Mouse (Mus musculus) thymus, postnatal 25 days (tissue): ENCODE results near the gene Scg3.
A peak's percentile ranks its signal among the peaks of the same experiment; 100 is the strongest.
"Not testable (repeated sequence)": the region's sequence is repeated elsewhere in the genome, so short reads cannot be mapped to it uniquely, and the experiment has no call there.

ENCODE experiments used
- DNase-seq: peaks from one replicate; pipeline ENCODE4 v3.0.0; 2022

Scg3 gene

DNA sequence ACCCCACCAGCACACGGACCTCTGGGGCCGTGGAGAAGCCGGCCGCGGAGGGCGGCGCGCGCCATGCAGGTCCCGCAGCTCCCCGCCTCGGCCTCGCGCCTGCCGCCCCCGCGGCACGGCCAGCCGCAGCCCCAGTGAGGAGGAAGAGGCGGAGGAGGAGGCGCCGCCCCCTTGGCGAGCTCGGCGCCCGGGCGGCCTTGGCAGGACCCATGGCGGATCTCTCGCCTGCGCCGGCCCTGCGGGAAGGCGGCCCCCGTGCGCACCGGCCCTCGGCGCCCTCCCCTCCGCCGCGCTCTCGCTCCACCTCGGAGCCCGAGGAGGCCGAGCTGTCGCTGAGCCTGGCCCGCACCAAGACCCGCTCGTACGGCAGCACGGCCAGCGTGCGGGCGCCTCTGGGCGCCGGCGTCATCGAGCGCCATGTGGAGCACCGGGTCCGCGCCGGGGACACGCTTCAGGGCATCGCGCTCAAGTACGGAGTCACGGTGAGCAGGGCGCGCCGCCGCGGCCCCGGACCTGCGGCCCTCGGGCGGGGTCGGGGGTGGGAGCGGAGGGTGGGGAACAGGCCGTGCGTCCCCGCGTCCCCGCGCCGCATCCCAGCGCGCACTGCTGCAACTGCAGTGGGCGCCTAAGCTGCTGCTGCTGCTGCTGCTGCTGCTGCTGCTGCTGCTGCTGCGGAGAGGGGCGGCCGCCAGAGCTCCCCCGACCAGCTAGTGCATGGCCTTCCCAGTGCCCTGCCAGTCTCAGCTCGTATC is 58.1 kb downstream of the Scg3 start, which contains the start of gene Lysmd2:
Gene Lysmd2, plus strand, starts transcription at position 186 of the 752 bp plus-strand sequence.
- peak; percentile 33 for DNase-seq

DNA sequence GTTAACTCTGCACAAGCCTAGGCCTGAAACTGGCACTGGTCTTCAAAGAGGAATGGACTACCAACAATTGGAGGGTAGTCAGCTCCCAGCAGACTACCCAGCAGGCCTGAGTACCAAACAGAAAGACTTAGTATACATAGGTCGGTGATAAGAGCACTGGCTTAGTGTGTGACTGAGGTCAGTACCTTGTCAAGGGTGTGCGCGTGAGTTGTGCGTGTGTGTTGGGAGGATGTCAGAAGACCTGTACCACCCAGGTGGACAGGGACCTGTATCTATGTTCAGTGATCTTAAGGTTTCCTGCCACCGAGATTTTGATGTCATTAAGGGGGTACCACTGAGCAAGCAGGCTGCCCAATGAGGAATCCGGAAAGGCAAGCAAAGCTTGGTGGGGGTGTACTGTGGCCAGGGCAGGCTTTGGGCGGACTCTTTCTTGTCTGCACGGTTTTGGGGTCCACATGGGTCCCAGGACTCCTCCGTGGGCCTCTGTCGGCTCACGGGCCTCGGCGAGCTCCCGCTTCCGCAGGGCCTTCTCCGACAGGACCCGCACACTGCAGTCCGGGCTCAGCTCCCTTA is 58.8 kb downstream of the Scg3 start:
- DNase-seq, result no peak

GRCm38 (mm10) chr9:75621428-75621827 is 62.4 kb downstream of the Scg3 start:
- no peak for DNase-seq

GRCm38 (mm10) chr9:75619761-75620160 is 64.1 kb downstream of the Scg3 start:
- DNase-seq, result not testable (repeated sequence)

DNA sequence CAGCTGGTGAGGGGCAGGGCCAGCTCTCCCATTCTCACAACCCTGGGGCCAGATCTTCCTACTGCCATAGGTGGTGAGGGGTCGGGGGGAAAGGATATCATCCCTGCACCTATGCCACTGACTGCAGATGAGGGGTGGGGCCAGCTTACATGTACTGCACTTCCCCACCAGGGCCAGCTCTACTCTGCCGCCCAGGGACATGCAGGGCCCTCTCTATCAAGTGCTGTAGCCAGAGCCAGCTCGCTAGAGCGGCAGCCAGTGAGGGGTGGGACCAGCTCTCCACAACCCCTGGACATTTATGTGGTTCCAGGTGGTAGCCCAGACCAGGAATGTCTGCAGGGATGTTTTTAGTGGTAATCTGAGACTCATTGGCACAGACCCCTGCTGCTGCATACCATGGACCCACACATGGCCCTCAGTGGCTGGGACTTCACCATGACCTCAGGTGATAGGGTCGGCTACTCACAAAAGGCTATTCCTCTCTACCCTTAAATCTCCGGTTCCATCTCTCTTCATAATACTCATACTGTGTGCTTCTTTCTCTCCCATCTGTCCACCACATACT is 64.9 kb downstream of the Scg3 start:
- no peak for DNase-seq

GRCm38 (mm10) chr9:75616560-75616959 is 67.3 kb downstream of the Scg3 start:
- DNase-seq, result no peak

DNA sequence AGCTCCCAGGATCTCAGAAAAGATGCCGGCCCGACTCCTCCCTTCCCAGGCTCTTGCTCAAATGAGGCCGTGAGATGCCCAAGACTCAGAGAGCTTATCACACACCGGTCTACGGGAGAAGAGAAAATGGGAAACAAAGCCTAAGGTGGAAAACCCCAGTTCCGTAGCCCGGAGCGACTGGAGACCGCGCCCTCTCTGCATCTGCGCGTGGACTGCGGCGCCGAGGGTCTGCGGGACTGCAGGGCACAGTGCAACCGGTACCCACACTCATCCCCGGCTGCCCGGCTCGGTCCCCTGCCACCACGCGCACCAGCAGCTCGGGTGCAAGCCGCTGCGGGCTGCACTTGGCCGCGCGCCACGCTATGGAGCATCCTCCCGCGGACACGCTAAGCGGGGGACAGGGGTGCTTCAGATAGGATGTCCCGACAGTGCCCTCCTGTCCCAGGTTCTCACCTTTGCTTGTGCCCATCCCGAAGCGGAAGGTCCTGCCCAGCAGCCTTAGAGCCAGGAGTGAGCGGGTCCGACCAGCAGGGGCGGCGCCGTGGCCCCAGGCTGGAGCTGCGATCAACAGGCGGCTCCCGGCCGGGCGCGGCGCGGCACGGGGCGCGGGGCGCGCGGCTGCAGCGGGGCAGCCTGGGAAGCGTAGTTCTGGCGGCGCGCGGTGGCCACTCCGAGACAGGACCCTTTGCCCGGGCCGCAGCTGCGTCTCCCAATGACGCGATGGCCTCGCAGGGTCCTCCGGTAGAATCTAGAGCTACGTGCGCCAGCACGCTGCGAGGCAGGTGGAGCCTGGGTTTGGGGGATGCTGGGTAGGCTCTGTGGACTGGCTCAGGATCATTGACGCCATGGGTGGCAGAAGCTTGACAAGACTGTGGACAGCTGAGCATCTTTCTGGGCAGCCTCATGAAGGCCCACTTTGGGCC is 73.0 kb downstream of the Scg3 start, which contains the start of gene Tmod2:
Gene Tmod2, minus strand, starts transcription at position 755 of the 923 bp plus-strand sequence.
- DNase-seq, result no peak

DNA sequence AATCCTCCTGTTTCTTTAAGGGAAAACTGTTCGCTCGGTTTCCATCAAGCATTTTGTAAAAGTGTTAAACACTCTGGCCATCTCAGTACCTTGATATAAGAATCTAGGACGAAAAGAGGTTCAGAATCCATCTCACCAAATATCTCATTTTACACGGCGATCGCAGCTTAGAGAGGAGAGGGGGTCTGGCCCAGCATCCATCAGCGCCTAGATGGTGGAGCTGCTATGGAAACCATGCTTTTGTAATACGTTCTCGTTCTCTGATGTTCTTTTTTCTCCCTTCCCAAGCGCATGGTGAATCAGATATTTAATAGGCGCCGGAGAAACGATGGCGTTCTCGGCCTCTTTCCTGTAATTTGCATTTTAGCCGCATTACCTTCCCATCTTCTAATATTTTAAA is 73.9 kb downstream of the Scg3 start:
- no peak for DNase-seq

GRCm38 (mm10) chr9:75609505-75609904 is 74.4 kb downstream of the Scg3 start:
- DNase-seq, result no peak

DNA sequence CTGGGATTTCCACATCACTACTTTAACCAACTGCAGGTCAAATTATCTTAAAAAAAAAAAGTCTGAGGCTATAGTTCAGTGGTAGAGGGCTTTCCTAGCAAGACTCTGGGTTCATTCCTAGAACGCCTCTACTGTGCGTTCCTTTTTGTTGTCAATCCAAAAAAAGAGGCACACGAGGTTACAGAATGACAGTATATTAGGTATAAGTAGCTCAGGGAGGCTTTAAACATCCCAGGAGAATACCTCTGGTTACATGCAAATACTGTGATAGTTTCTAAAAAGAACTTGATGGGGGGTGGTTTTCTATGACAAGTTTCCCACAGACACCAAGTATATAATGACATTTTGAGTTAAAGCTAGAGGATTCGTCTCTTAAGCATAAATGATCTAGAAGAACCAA is 76.4 kb downstream of the Scg3 start:
- no peak for DNase-seq

DNA sequence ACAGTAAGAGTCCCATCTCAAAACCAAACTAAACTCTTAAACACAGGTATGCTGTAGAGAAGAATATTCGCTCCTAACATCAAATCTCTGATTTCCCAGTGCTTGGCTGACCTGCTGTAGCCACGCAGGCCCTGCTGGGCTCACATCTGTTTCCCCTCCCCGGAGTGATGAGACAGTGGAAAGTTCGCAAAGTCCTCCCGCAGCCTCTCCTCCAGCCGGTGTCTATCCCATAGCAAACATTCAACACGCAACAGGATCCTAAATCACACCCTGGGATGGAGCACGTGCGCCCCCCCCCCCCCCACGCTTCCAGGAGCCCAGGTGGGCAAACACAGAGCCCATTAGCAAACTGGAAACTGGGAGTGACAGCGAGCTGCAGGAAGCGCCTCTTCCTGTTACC is 82.3 kb downstream of the Scg3 start:
- DNase-seq, result no peak

- no peak for DNase-seq
Observed at GRCm38 (mm10) chr9:75600166-75600934, 83.5 kb downstream of the Scg3 start.

- no peak for DNase-seq
Observed at GRCm38 (mm10) chr9:75599191-75599841, 84.5 kb downstream of the Scg3 start.

GRCm38 (mm10) chr9:75597596-75597995 is 86.3 kb downstream of the Scg3 start:
- DNase-seq, result no peak

- no peak for DNase-seq
Observed at GRCm38 (mm10) chr9:75597036-75597435, 86.8 kb downstream of the Scg3 start.

DNA sequence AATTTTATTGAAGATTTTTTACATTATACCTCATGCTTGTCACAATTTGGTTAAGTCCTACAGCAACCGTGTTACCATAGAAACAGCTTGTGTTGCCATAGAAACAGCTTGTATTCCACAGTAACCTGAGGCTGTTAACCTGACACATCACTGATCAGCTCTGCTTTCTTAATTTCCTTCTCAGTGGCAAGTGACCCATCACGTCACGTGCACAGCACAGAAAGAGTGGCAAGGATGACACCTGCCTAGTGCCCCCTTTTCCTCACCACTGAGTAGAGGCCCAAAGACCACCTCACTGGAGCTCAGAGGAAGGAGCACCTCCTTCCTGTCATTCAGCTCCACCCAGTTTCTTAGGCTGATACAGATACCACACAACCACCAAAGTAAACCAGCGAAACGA is 90.4 kb downstream of the Scg3 start:
- no peak for DNase-seq
